Mouse (Mus musculus) embryo, embryonic 10.5 days (tissue): ENCODE results near the gene Fbxo36.

ENCODE experiments used
- DNase-seq: peaks from one replicate; pipeline ENCODE4 v3.0.0-alpha.2; 2015; ENCODE audit warnings: low spot score

Gene Fbxo36

DNA sequence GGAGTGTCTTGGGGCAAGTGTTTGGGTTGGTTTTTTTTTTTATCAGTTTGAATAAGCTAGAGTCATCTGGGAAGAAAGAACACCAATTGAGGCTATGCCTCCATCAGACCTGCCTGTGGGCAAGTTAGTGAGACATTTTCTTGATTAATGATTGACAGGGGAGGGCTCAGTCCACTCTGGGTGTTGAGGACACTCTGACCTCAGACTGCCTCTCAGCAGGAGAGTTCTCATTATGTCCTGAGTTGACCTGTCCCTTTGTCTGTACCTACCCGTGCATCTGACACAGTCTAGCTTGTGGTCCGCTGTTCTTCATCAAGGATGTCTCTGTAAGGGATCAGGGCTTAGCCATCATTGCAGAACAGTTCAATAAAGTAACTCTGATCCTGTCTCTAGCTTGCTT, 107.7 kb downstream of the Fbxo36 start:
- no peak for DNase-seq
